Mouse (Mus musculus) bone marrow, adult 2 months (tissue): ENCODE data around the gene BC048679. TPM values are rescaled to one million over a fixed set of nuclear protein-coding genes. Genes with fewer than 3 reads are reported as not detected.

Experiments
- H3K27ac ChIP-seq: fragments of 200-500 bp; 2 replicates; pipeline ENCODE4 v1.5.1; 2012; ENCODE audit warnings: low read depth, mild to moderate bottlenecking, control low read depth, inconsistent platforms, low read length; ENCODE audit not compliant: control insufficient read depth, poor library complexity, insufficient read depth
- H3K4me1 ChIP-seq: fragments of 200-500 bp; 2 replicates; pipeline ENCODE4 v1.6.1; 2011; ENCODE audit warnings: low read length; ENCODE audit not compliant: control insufficient read depth, insufficient read depth
- H3K4me3 ChIP-seq: fragments of 200-500 bp; replicated peaks from 2 replicates; pipeline ENCODE3; 2011; ENCODE audit warnings: mild to moderate bottlenecking, low read depth, low read length, control low read depth; ENCODE audit not compliant: control insufficient read depth
- CTCF ChIP-seq: fragments of 200-500 bp; IDR thresholded peaks from 2 replicates; pipeline ENCODE4 v1.5.1; 2011; ENCODE audit warnings: low read length, control low read depth; ENCODE audit not compliant: control insufficient read depth, insufficient read depth
- POLR2A ChIP-seq: fragments of 200-500 bp; IDR thresholded peaks from 2 replicates; pipeline ENCODE4 v1.6.1; 2011; ENCODE audit warnings: low read depth, mild to moderate bottlenecking, control low read depth, low read length, borderline replicate concordance; ENCODE audit not compliant: control insufficient read depth
- WGBS: fragments of 180-500 bp; shearing (Covaris S2); methylation state at CpG from one replicate; pipeline ENCODE4 v1.1.7; 2018; 5-methylcytosine and 5-hydroxymethylcytosine counted together
- polyA plus RNA-seq: library from polyadenylated mRNA; stranded (reverse); fragments of >200 nt; gene quantifications from 2 replicates; pipeline ENCODE4 v1.2.4, GENCODE M21; 2011; ENCODE audit warnings: low replicate concordance; ENCODE audit not compliant: missing spikeins, insufficient read depth, insufficient read length

Gene BC048679
- polyA plus RNA-seq, 1 experiment: not detected

DNA sequence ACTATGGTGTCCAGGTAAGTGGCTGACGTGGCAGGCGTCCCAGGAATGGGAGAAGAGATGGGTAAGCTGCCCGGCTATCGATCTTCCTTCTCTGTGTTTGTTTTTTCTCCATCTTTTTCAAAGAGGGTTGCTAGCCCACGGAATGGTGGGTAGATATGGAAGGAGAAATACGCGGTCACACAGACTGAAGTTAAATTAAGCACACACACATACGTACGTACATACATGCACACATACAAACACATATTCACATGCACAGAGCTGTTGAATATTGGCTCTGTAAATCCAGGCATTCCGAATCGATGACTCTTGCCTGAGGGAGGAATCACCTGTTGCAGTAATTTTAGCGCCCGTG, 25.6 kb upstream of the BC048679 start:
- Histone ChIP-seq H3K4me3 (peak overlapping the region; percentile 99), H3K27ac (peak overlapping the region; percentile 64), H3K4me1 (no peaks in the 10 kb centered on the region; the same call in 1 of the 2 replicates)
- 3% methylated on average over 13 of the region's 13 CpGs for WGBS
- TF ChIP-seq POLR2A (no peak), CTCF (no peak)

DNA sequence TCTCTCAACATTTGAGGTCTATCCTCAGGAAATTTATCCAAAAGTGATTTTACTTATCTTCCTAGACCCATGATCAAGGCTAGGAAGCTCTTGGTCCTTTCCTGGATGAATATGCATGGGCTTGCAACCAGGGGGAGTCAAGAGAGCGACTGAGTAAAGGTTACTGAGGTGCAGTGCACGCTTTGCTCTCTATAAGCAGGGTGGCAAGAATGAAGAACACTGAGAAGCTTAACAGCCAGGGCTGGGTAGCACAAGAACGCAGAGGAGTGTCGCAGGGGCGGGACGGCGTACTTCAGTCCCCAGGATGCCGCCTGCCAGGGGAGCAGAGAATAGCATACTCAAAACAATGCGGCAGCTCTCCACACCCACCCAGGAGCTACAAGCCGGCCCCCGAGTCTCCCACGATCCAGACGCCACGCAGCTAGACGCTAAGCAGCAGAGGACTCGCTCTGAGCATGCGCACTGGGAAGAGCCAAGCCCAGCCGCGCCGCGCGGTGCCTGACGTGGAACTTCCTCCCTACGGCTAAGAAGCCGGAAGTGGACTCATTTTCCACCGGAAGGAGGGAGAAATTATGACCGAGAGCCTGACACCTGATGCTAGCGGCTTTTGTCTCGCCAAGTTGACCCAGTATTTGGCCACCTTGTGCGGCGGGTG, 25.1 kb upstream of the BC048679 start:
- TF ChIP-seq POLR2A (peak; percentile 84; the same call in 1 of the 2 replicates), CTCF (no peak)

DNA sequence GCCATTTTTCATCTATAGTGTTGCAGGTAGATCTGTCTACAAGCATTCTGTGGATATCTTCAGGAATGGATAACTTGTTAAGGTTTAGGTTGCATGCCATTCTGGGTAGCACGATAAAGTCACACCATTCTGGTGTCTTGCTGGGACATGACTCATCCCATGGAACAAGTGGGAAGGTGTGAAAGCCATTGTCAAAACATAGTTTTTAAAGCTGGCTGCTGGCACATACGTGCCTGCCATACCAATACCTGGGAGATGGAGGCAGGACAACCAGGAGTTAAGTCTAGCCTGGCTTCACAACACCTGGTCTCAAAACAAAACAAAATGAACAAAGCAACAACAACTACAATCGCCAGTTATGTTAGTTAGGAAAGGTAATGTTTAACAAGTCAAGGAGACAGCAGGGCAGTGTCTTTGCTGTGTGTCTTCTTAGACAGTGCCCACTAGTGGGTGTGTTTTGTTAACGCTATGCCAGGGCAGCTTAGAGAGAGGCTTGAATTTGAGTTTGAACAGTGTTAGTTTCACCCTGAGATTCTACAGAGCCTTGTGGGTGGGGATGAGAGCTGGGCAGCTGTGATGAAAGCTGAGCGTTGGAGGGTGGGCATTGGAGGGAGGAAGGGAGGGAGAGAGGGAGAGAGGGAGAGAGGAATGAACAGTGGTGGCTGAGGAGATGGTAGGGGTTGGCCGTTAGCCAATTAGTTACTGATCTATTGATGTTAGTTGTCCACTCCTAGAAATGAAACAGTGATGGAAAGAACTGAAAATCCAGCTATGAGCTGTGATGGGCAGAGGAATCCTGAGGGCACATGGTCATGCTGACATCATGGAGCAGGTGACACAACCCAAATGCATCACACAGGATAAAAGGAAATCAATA, 18.3 kb upstream of the BC048679 start:
- no peak overlapping the region for H3K4me3 ChIP-seq
- 64% methylated on average over 6 of the region's 6 CpGs for WGBS
- H3K4me1 ChIP-seq: no peaks in the 10 kb centered on the region
- no peak overlapping the region for H3K27ac ChIP-seq
- TF ChIP-seq CTCF (no peak), POLR2A (no peak)

More for the DNA sequence above, 25.1 kb upstream of the BC048679 start:
- no peaks in the 10 kb centered on the region; the same call in 1 of the 2 replicates for H3K4me1 ChIP-seq
- peak overlapping the region; percentile 64 for H3K27ac ChIP-seq
- peak overlapping the region; percentile 99 for H3K4me3 ChIP-seq
- WGBS: under 1% methylated on average over 31 of the region's 31 CpGs

GRCm38 (mm10) chr7:81514906-81515590, 17.0 kb upstream of the BC048679 start:
- TF ChIP-seq CTCF: no peak
- no peak for TF ChIP-seq POLR2A
- H3K4me3 ChIP-seq: no peak overlapping the region
- H3K27ac ChIP-seq: no peak overlapping the region
- H3K4me1 ChIP-seq: no peaks in the 10 kb centered on the region
- WGBS: 59% methylated on average over 13 of the region's 13 CpGs

DNA sequence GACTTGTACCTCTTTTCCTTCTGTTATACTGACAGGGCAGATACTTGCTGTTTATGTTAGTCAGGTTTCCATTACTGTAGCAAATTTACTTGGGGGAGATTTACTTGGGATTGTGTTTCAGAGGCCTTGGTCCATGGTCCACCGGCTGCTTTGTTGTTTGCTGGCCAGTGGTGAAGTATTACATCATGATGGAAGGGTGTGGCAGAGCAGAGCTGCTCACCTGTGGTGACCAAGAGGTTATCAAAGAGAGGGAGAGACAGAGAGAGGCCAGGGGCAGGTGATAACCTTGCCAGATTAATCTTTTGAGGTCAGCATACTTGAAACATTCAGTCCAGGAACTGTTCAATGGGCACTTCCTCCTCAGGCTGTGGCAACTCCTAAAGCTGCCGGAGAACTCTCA, 3.0 kb upstream of the BC048679 start:
- 72% methylated on average over 2 of the region's 2 CpGs for WGBS
- Histone ChIP-seq H3K4me1 (no peaks in the 10 kb centered on the region; the same call in 1 of the 2 replicates), H3K27ac (no peak overlapping the region), H3K4me3 (no peak overlapping the region)
- no peak for TF ChIP-seq CTCF
- no peak for TF ChIP-seq POLR2A

GRCm38 (mm10) chr7:81497171-81497570, 910 bp downstream of the BC048679 start:
- Histone ChIP-seq H3K4me3 (no peak overlapping the region), H3K27ac (no peak overlapping the region), H3K4me1 (no peaks in the 10 kb centered on the region)
- TF ChIP-seq CTCF (no peak), POLR2A (no peak)
- 45% methylated on average over 6 of the region's 6 CpGs for WGBS

DNA sequence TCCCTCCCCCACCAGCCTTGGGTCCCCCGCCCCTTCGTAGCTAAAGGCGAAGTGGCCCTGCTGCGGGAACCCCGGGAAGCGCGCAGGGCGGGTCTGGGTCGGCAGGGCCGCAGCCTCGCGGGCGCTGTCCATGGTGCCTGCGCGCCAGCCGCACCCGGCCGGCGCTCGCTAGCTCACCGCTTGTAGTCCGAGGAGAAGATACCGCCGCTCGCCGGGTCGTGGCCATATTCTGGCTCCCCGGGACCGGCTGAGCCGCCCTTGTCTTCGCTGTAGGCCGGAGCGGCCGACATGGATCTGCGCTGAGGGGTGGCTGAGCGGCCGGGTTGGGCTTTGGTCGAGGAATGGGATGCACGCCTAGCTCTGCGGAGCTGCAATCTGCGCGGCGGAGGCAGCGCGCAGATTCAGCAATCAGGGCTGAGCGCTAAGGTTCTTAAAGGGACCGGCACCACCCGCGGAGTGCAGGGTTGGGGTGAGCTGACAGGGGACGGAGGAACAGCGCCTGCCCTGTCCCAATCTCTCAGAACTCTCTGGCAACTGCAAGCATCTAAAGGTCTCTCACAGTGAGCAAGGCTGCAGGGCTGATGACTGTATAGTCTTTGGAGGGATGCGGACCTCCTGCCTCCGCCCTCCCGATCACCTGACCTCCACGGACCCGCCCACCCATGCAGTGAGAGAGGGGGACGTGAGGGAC, 4.6 kb downstream of the BC048679 start, which contains the start of gene Ap3b2:
TSS of gene Ap3b2 (minus strand) at position 595 of the 691 bp plus-strand sequence.
- H3K27ac ChIP-seq: no peak within 1 kb of the TSS
- no peak within 1 kb of the TSS for H3K4me3 ChIP-seq
- H3K4me1 ChIP-seq: no peaks in the 10 kb centered on the region
- TF ChIP-seq POLR2A: no peak
- no peak for TF ChIP-seq CTCF
- 2% methylated on average over 57 of the region's 57 CpGs for WGBS
